Mouse (Mus musculus): ENCODE measurements at regions not wholly inside any gene's neighbourhood (a gene's known extent, or its start where the extent isn't known, plus 50 kb on each side); places are given as distances from the start of the nearest gene placed in this dataset.

GRCm38 (mm10) chr1:128810860-128811259, 218.8 kb upstream of the Cxcr4 start:
- Histone ChIP-seq H3K27me3 (ENCODE audit: control insufficient read depth, insufficient read depth, low read length, poor library complexity, severe bottlenecking) (no peaks in the 10 kb centered on the region), H3K9ac (ENCODE audit: low read depth, poor library complexity, severe bottlenecking) (no peak overlapping the region), H3K27ac (ENCODE audit: insufficient read depth, low read length) (no peak overlapping the region), H3K4me1 (ENCODE audit: control insufficient read depth, insufficient read depth, low read length) (no peaks in the 10 kb centered on the region), H3K9me3 (replicated peaks; ENCODE audit: control insufficient read depth, insufficient read depth, low read length, poor library complexity, severe bottlenecking) (no peaks in the 10 kb centered on the region), H3K4me3 (ENCODE audit: low read depth, low read length) (no peak overlapping the region), H3K36me3 (ENCODE audit: control insufficient read depth, insufficient read depth, low read length, poor library complexity, severe bottlenecking) (no peaks in the 10 kb centered on the region)
- TF ChIP-seq CTCF (IDR thresholded peaks at IDR 0.05; ENCODE audit: low read depth, low read length): no peak
- TF ChIP-seq EP300 (IDR thresholded peaks at IDR 0.05; ENCODE audit: insufficient read depth, low read depth, low read length): no peak
- TF ChIP-seq POLR2A (IDR thresholded peaks at IDR 0.05; ENCODE audit: insufficient read depth, low read length): no peak

GRCm38 (mm10) chr1:128810094-128810493, 218.0 kb upstream of the Cxcr4 start:
- H3K4me3 ChIP-seq (ENCODE audit: low read depth, low read length): no peak overlapping the region
- no peaks in the 10 kb centered on the region for H3K4me1 ChIP-seq (ENCODE audit: control insufficient read depth, insufficient read depth, low read length)
- H3K27ac ChIP-seq (ENCODE audit: insufficient read depth, low read length): no peak overlapping the region
- no peaks in the 10 kb centered on the region for H3K9me3 ChIP-seq (replicated peaks; ENCODE audit: control insufficient read depth, insufficient read depth, low read length, poor library complexity, severe bottlenecking)
- H3K9ac ChIP-seq (ENCODE audit: low read depth, poor library complexity, severe bottlenecking): no peak overlapping the region
- no peaks in the 10 kb centered on the region for H3K27me3 ChIP-seq (ENCODE audit: control insufficient read depth, insufficient read depth, low read length, poor library complexity, severe bottlenecking)
- no peaks in the 10 kb centered on the region for H3K36me3 ChIP-seq (ENCODE audit: control insufficient read depth, insufficient read depth, low read length, poor library complexity, severe bottlenecking)
- TF ChIP-seq EP300 (IDR thresholded peaks at IDR 0.05; ENCODE audit: insufficient read depth, low read depth, low read length) (no peak), CTCF (IDR thresholded peaks at IDR 0.05; ENCODE audit: low read depth, low read length) (no peak), POLR2A (IDR thresholded peaks at IDR 0.05; ENCODE audit: insufficient read depth, low read length) (no peak)

GRCm38 (mm10) chr1:128809601-128810000, 217.5 kb upstream of the Cxcr4 start:
- no peak for TF ChIP-seq CTCF (IDR thresholded peaks at IDR 0.05; ENCODE audit: low read depth, low read length)
- no peak for TF ChIP-seq EP300 (IDR thresholded peaks at IDR 0.05; ENCODE audit: insufficient read depth, low read depth, low read length)
- no peak for TF ChIP-seq POLR2A (IDR thresholded peaks at IDR 0.05; ENCODE audit: insufficient read depth, low read length)
- H3K9me3 ChIP-seq (replicated peaks; ENCODE audit: control insufficient read depth, insufficient read depth, low read length, poor library complexity, severe bottlenecking): no peaks in the 10 kb centered on the region
- H3K27me3 ChIP-seq (ENCODE audit: control insufficient read depth, insufficient read depth, low read length, poor library complexity, severe bottlenecking): no peaks in the 10 kb centered on the region
- H3K27ac ChIP-seq (ENCODE audit: insufficient read depth, low read length): no peak overlapping the region
- no peaks in the 10 kb centered on the region for H3K36me3 ChIP-seq (ENCODE audit: control insufficient read depth, insufficient read depth, low read length, poor library complexity, severe bottlenecking)
- H3K4me1 ChIP-seq (ENCODE audit: control insufficient read depth, insufficient read depth, low read length): no peaks in the 10 kb centered on the region
- no peak overlapping the region for H3K9ac ChIP-seq (ENCODE audit: low read depth, poor library complexity, severe bottlenecking)
- no peak overlapping the region for H3K4me3 ChIP-seq (ENCODE audit: low read depth, low read length)

GRCm38 (mm10) chr1:128808599-128808998, 216.5 kb upstream of the Cxcr4 start:
- Histone ChIP-seq H3K4me1 (ENCODE audit: control insufficient read depth, insufficient read depth, low read length) (no peaks in the 10 kb centered on the region), H3K36me3 (ENCODE audit: control insufficient read depth, insufficient read depth, low read length, poor library complexity, severe bottlenecking) (no peaks in the 10 kb centered on the region), H3K9ac (ENCODE audit: low read depth, poor library complexity, severe bottlenecking) (no peak overlapping the region), H3K9me3 (replicated peaks; ENCODE audit: control insufficient read depth, insufficient read depth, low read length, poor library complexity, severe bottlenecking) (no peaks in the 10 kb centered on the region), H3K27me3 (ENCODE audit: control insufficient read depth, insufficient read depth, low read length, poor library complexity, severe bottlenecking) (no peaks in the 10 kb centered on the region), H3K4me3 (ENCODE audit: low read depth, low read length) (no peak overlapping the region), H3K27ac (ENCODE audit: insufficient read depth, low read length) (no peak overlapping the region)
- TF ChIP-seq POLR2A (IDR thresholded peaks at IDR 0.05; ENCODE audit: insufficient read depth, low read length): no peak
- TF ChIP-seq CTCF (IDR thresholded peaks at IDR 0.05; ENCODE audit: low read depth, low read length): no peak
- TF ChIP-seq EP300 (IDR thresholded peaks at IDR 0.05; ENCODE audit: insufficient read depth, low read depth, low read length): no peak

- Histone ChIP-seq H3K36me3 (ENCODE audit: control insufficient read depth, insufficient read depth, low read length, poor library complexity, severe bottlenecking) (no peaks in the 10 kb centered on the region), H3K27ac (ENCODE audit: insufficient read depth, low read length) (no peak overlapping the region), H3K9ac (ENCODE audit: low read depth, poor library complexity, severe bottlenecking) (no peak overlapping the region), H3K4me1 (ENCODE audit: control insufficient read depth, insufficient read depth, low read length) (no peaks in the 10 kb centered on the region), H3K4me3 (ENCODE audit: low read depth, low read length) (no peak overlapping the region), H3K27me3 (ENCODE audit: control insufficient read depth, insufficient read depth, low read length, poor library complexity, severe bottlenecking) (no peaks in the 10 kb centered on the region), H3K9me3 (replicated peaks; ENCODE audit: control insufficient read depth, insufficient read depth, low read length, poor library complexity, severe bottlenecking) (no peaks in the 10 kb centered on the region)
- TF ChIP-seq POLR2A (IDR thresholded peaks at IDR 0.05; ENCODE audit: insufficient read depth, low read length) (no peak), CTCF (IDR thresholded peaks at IDR 0.05; ENCODE audit: low read depth, low read length) (no peak), EP300 (IDR thresholded peaks at IDR 0.05; ENCODE audit: insufficient read depth, low read depth, low read length) (no peak)
Observed at GRCm38 (mm10) chr1:128805687-128806653, 213.9 kb upstream of the Cxcr4 start.

GRCm38 (mm10) chr1:128803433-128804060, 211.5 kb upstream of the Cxcr4 start:
- no peaks in the 10 kb centered on the region for H3K27me3 ChIP-seq (ENCODE audit: control insufficient read depth, insufficient read depth, low read length, poor library complexity, severe bottlenecking)
- no peak overlapping the region for H3K9ac ChIP-seq (ENCODE audit: low read depth, poor library complexity, severe bottlenecking)
- no peaks in the 10 kb centered on the region for H3K9me3 ChIP-seq (replicated peaks; ENCODE audit: control insufficient read depth, insufficient read depth, low read length, poor library complexity, severe bottlenecking)
- no peaks in the 10 kb centered on the region for H3K36me3 ChIP-seq (ENCODE audit: control insufficient read depth, insufficient read depth, low read length, poor library complexity, severe bottlenecking)
- H3K4me1 ChIP-seq (ENCODE audit: control insufficient read depth, insufficient read depth, low read length): no peaks in the 10 kb centered on the region
- no peak overlapping the region for H3K4me3 ChIP-seq (ENCODE audit: low read depth, low read length)
- H3K27ac ChIP-seq (ENCODE audit: insufficient read depth, low read length): no peak overlapping the region
- no peak for TF ChIP-seq CTCF (IDR thresholded peaks at IDR 0.05; ENCODE audit: low read depth, low read length)
- no peak for TF ChIP-seq POLR2A (IDR thresholded peaks at IDR 0.05; ENCODE audit: insufficient read depth, low read length)
- TF ChIP-seq EP300 (IDR thresholded peaks at IDR 0.05; ENCODE audit: insufficient read depth, low read depth, low read length): no peak

Data from ES-Bruce4 (cell line).